8 mouse cellular contexts compared by ENCODE assay signal in the genomic region with DNA sequence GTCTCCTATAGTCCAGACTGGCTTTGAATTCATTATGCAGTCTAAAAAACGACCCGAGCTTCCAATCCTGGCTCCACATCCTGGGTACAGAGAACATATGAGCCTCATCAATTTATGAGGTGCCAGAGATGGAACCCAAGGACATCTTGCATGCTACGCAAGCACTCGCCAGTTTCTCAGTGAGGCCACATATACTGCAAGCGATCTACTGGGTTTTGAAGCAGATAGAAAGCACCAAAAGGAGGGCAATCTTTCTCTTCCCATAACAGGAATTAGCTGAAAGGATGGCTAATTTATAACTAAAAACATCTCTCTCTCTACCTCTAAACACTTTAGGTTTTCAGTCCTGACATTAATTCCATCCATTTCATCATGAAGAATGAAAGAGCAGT. TPM values are rescaled to one million over a fixed set of nuclear protein-coding genes. Genes with fewer than 3 reads are reported as not detected.
A peak's percentile ranks its signal among the peaks of the same experiment; 100 is the strongest.
DNase-seq lines count a peak whose midpoint lies in the region; ATAC-seq and TF ChIP-seq lines count a peak whose summit lies in the region.

No protein-coding gene starts in this region.

- peak overlapping the region; percentile 89 for H3K4me2 ChIP-seq in heart, embryonic 13.5 days
- peak overlapping the region; percentile 76 for H3K4me2 ChIP-seq in liver, embryonic 14.5 days (ENCODE audit: low read depth)

- no peak for TF ChIP-seq CTCF in ES-Bruce4 (IDR thresholded peaks at IDR 0.05; ENCODE audit: low read depth, low read length)
- no peak for TF ChIP-seq CTCF in liver, embryonic 14.5 days (IDR thresholded peaks at IDR 0.05; ENCODE audit: low read depth)

- TF ChIP-seq POLR2A in ES-Bruce4 (IDR thresholded peaks at IDR 0.05; ENCODE audit: insufficient read depth, low read length): no peak

- H3K27ac ChIP-seq in heart, embryonic 13.5 days (replicated peaks): peak overlapping the region; percentile 93
- H3K27ac ChIP-seq in ES-Bruce4 (ENCODE audit: insufficient read depth, low read length): peak overlapping the region; percentile 94
- peak overlapping the region; percentile 88 for H3K27ac ChIP-seq in liver, embryonic 14.5 days

- peaks cover 27% of the 10 kb centered on the region for H3K36me3 ChIP-seq in heart, embryonic 13.5 days
- H3K36me3 ChIP-seq in ES-Bruce4 (ENCODE audit: control insufficient read depth, insufficient read depth, low read length, poor library complexity, severe bottlenecking): no peaks in the 10 kb centered on the region; the same call in 1 of the 2 replicates
- peaks cover 17% of the 10 kb centered on the region for H3K36me3 ChIP-seq in erythroblast, embryonic 14.5 days (ENCODE audit: control insufficient read depth)
- peaks cover 1% of the 10 kb centered on the region; the same call in 1 of the 2 replicates for H3K36me3 ChIP-seq in liver, embryonic 14.5 days (replicated peaks; ENCODE audit: control insufficient read depth, insufficient read depth, low read depth)

- DNase-seq in heart, postnatal 36 days: no peak
- DNase-seq in liver, embryonic 14.5 days (ENCODE audit: low read depth in 3 of 3, low spot score in 3 of 3): no peak
- no peak for DNase-seq in gastrocnemius, postnatal 25 days
- DNase-seq in urinary bladder, postnatal 14 days (ENCODE audit: low spot score): no peak

- 42% methylated on average over 5 of the region's 5 CpGs for WGBS in heart, embryonic 13.5 days
- WGBS in liver, embryonic 14.5 days (ENCODE audit: insufficient replicate concordance): 44% methylated on average over 5 of the region's 5 CpGs

- ATAC-seq in heart, embryonic 13.5 days (ENCODE audit: extremely low read depth, insufficient number of reproducible peaks, low FRiP score, low TSS enrichment): no peak
- ATAC-seq in liver, embryonic 14.5 days (ENCODE audit: insufficient read depth): no peak
- ATAC-seq in megakaryocyte-erythroid progenitor cell, adult 5-6 weeks (replicated peaks; ENCODE audit: low FRiP score, low TSS enrichment, poor library complexity, severe bottlenecking): no peak

- no peaks in the 10 kb centered on the region for H3K9me3 ChIP-seq in heart, embryonic 13.5 days
- H3K9me3 ChIP-seq in ES-Bruce4 (replicated peaks; ENCODE audit: control insufficient read depth, insufficient read depth, low read length, poor library complexity, severe bottlenecking): no peaks in the 10 kb centered on the region
- peaks cover 5% of the 10 kb centered on the region; the same call in 1 of the 2 replicates for H3K9me3 ChIP-seq in erythroblast, embryonic 14.5 days (ENCODE audit: control insufficient read depth, low read length)
- H3K9me3 ChIP-seq in liver, embryonic 14.5 days (ENCODE audit: control insufficient read depth, low read length): no peaks in the 10 kb centered on the region

- peaks cover 33% of the 10 kb centered on the region for H3K27me3 ChIP-seq in heart, embryonic 13.5 days (replicated peaks)
- H3K27me3 ChIP-seq in ES-Bruce4 (ENCODE audit: control insufficient read depth, insufficient read depth, low read length, poor library complexity, severe bottlenecking): no peaks in the 10 kb centered on the region
- peaks cover 31% of the 10 kb centered on the region for H3K27me3 ChIP-seq in erythroblast, embryonic 14.5 days (ENCODE audit: control insufficient read depth)
- H3K27me3 ChIP-seq in liver, embryonic 14.5 days (ENCODE audit: control insufficient read depth, insufficient read depth, low read length): peaks cover 12% of the 10 kb centered on the region

- H3K4me3 ChIP-seq in heart, embryonic 13.5 days: peak overlapping the region; percentile 87
- peak overlapping the region; percentile 100 for H3K4me3 ChIP-seq in ES-Bruce4 (ENCODE audit: low read depth, low read length)
- H3K4me3 ChIP-seq in erythroblast, embryonic 14.5 days (replicated peaks): peak overlapping the region; percentile 96
- H3K4me3 ChIP-seq in liver, embryonic 14.5 days (ENCODE audit: insufficient read depth in 1 of 2, low read depth in 2 of 2, low read length in 2 of 2): peak overlapping the region; percentile 94 to 99

- TF ChIP-seq EP300 in ES-Bruce4 (IDR thresholded peaks at IDR 0.05; ENCODE audit: insufficient read depth, low read depth, low read length): no peak
- TF ChIP-seq EP300 in liver, embryonic 14.5 days (IDR thresholded peaks at IDR 0.05; ENCODE audit: low read depth): no peak

- intact Hi-C loops in heart, postnatal 36 days (cut with DNase I): loop anchor here (1.0 to 5.0 kb wide), 2 partner anchors 34 to 118 kb away; partner anchors contain the start of gene Usf1

- peaks cover 9% of the 10 kb centered on the region for H3K4me1 ChIP-seq in heart, embryonic 13.5 days
- H3K4me1 ChIP-seq in ES-Bruce4 (ENCODE audit: control insufficient read depth, insufficient read depth, low read length): peaks cover 8% of the 10 kb centered on the region
- H3K4me1 ChIP-seq in erythroblast, embryonic 14.5 days (ENCODE audit: control insufficient read depth): peaks cover 42% of the 10 kb centered on the region
- peaks cover 13 to 24% of the 10 kb centered on the region in 2 experiments for H3K4me1 ChIP-seq in liver, embryonic 14.5 days (replicated peaks; ENCODE audit: control insufficient read depth in 2 of 2, insufficient read depth in 2 of 2, low read length in 1 of 2)

- H3K9ac ChIP-seq in heart, embryonic 13.5 days: peak overlapping the region; percentile 94
- H3K9ac ChIP-seq in ES-Bruce4 (ENCODE audit: low read depth, poor library complexity, severe bottlenecking): peak overlapping the region; percentile 95
- peak overlapping the region; percentile 95 for H3K9ac ChIP-seq in liver, embryonic 14.5 days (replicated peaks)

RNA-seq across cellular contexts. Expression of gene Ufc1, which starts 0.9 kb away (rescaled TPM):
- 77.2 and 89.6 TPM in 2 replicates for polyA plus RNA-seq in heart, embryonic 13.5 days (2015; fragmentation: Nextera tagmentation; extraction: Ambion mirVana)
- total RNA-seq in heart, postnatal 36 days (2021): 10 to 100 TPM; 84.9 to 88.8 TPM
- 59.8 and 66.0 TPM in 2 replicates for polyA plus RNA-seq in ES-Bruce4 (2011; ENCODE audit: insufficient read depth, insufficient read length, low read depth, missing spikeins)
- polyA plus RNA-seq in erythroblast, embryonic 14.5 days (2012): 3.9 and 4.8 TPM in 2 replicates
- polyA plus RNA-seq in liver, embryonic 14.5 days (2012; rRNA removed): 14.5 and 23.3 TPM in 2 replicates
- 45.8 and 51.6 TPM in 2 replicates for polyA plus RNA-seq in liver, embryonic 14.5 days (2014; fragmentation: Nextera tagmentation; extraction: Ambion mirVana)
- 10 to 100 TPM; 70.9 to 80.8 TPM for total RNA-seq in gastrocnemius, postnatal 25 days (2021)
- total RNA-seq in megakaryocyte-erythroid progenitor cell, adult 5-6 weeks (2014; fragmentation: Nextera tagmentation): 74.8 and 83.3 TPM in 2 replicates
- 65.6 and 72.6 TPM in 2 replicates for total RNA-seq in megakaryocyte-erythroid progenitor cell, adult 5-6 weeks (2017)

RNA-seq across cellular contexts. Expression of gene Usp21, which starts 6.1 kb away (rescaled TPM):
- polyA plus RNA-seq in heart, embryonic 13.5 days (2015; fragmentation: Nextera tagmentation; extraction: Ambion mirVana): 48.4 and 52.2 TPM in 2 replicates
- total RNA-seq in heart, postnatal 36 days (2021): 10 to 100 TPM; 22.1 to 22.3 TPM
- 48.4 and 51.2 TPM in 2 replicates for polyA plus RNA-seq in ES-Bruce4 (2011; ENCODE audit: insufficient read depth, insufficient read length, low read depth, missing spikeins)
- 8.4 and 13.0 TPM in 2 replicates for polyA plus RNA-seq in erythroblast, embryonic 14.5 days (2012)
- polyA plus RNA-seq in liver, embryonic 14.5 days (2012; rRNA removed): 17.1 and 18.0 TPM in 2 replicates
- 17.4 and 21.6 TPM in 2 replicates for polyA plus RNA-seq in liver, embryonic 14.5 days (2014; fragmentation: Nextera tagmentation; extraction: Ambion mirVana)
- total RNA-seq in gastrocnemius, postnatal 25 days (2021): 10 to 100 TPM; 14.2 to 15.7 TPM
- total RNA-seq in megakaryocyte-erythroid progenitor cell, adult 5-6 weeks (2014; fragmentation: Nextera tagmentation): 44.1 and 50.1 TPM in 2 replicates
- total RNA-seq in megakaryocyte-erythroid progenitor cell, adult 5-6 weeks (2017): 16.9 and 33.0 TPM in 2 replicates

RNA-seq across cellular contexts. Expression of gene Ppox, which starts 12.9 kb away (rescaled TPM):
- polyA plus RNA-seq in heart, embryonic 13.5 days (2015; fragmentation: Nextera tagmentation; extraction: Ambion mirVana): 36.1 and 42.1 TPM in 2 replicates
- 10 to 100 TPM; 13.2 to 14.2 TPM for total RNA-seq in heart, postnatal 36 days (2021)
- polyA plus RNA-seq in ES-Bruce4 (2011; ENCODE audit: insufficient read depth, insufficient read length, low read depth, missing spikeins): 23.8 and 25.2 TPM in 2 replicates
- 89.9 and 167 TPM in 2 replicates for polyA plus RNA-seq in erythroblast, embryonic 14.5 days (2012)
- polyA plus RNA-seq in liver, embryonic 14.5 days (2012; rRNA removed): 161 and 178 TPM in 2 replicates
- 170 and 191 TPM in 2 replicates for polyA plus RNA-seq in liver, embryonic 14.5 days (2014; fragmentation: Nextera tagmentation; extraction: Ambion mirVana)
- 10 to 100 TPM in 1 of 2 experiments, 1 to 10 TPM in 1; 9.4 to 11.6 TPM for total RNA-seq in gastrocnemius, postnatal 25 days (2021)
- total RNA-seq in megakaryocyte-erythroid progenitor cell, adult 5-6 weeks (2014; fragmentation: Nextera tagmentation): 114 and 123 TPM in 2 replicates
- total RNA-seq in megakaryocyte-erythroid progenitor cell, adult 5-6 weeks (2017): 18.1 and 29.5 TPM in 2 replicates

RNA-seq across cellular contexts. Expression of gene B4galt3, which starts 23.8 kb away (rescaled TPM):
- 54.6 and 55.1 TPM in 2 replicates for polyA plus RNA-seq in heart, embryonic 13.5 days (2015; fragmentation: Nextera tagmentation; extraction: Ambion mirVana)
- 10 to 100 TPM; 14.5 to 19.7 TPM for total RNA-seq in heart, postnatal 36 days (2021)
- 59.7 and 64.8 TPM in 2 replicates for polyA plus RNA-seq in ES-Bruce4 (2011; ENCODE audit: insufficient read depth, insufficient read length, low read depth, missing spikeins)
- polyA plus RNA-seq in erythroblast, embryonic 14.5 days (2012): 11.1 and 11.6 TPM in 2 replicates
- polyA plus RNA-seq in liver, embryonic 14.5 days (2012; rRNA removed): 14.5 and 14.7 TPM in 2 replicates
- polyA plus RNA-seq in liver, embryonic 14.5 days (2014; fragmentation: Nextera tagmentation; extraction: Ambion mirVana): 12.7 and 17.3 TPM in 2 replicates
- 1 to 10 TPM; 8.6 to 9.8 TPM for total RNA-seq in gastrocnemius, postnatal 25 days (2021)
- 34.5 and 55.7 TPM in 2 replicates for total RNA-seq in megakaryocyte-erythroid progenitor cell, adult 5-6 weeks (2014; fragmentation: Nextera tagmentation)
- 15.2 and 24.0 TPM in 2 replicates for total RNA-seq in megakaryocyte-erythroid progenitor cell, adult 5-6 weeks (2017)

RNA-seq across cellular contexts. Expression of gene Dedd, which starts 35.0 kb away (rescaled TPM):
- polyA plus RNA-seq in heart, embryonic 13.5 days (2015; fragmentation: Nextera tagmentation; extraction: Ambion mirVana): 34.6 and 37.6 TPM in 2 replicates
- 10 to 100 TPM; 21.3 to 24.2 TPM for total RNA-seq in heart, postnatal 36 days (2021)
- 45.2 and 49.8 TPM in 2 replicates for polyA plus RNA-seq in ES-Bruce4 (2011; ENCODE audit: insufficient read depth, insufficient read length, low read depth, missing spikeins)
- 1.6 and 1.7 TPM in 2 replicates for polyA plus RNA-seq in erythroblast, embryonic 14.5 days (2012)
- polyA plus RNA-seq in liver, embryonic 14.5 days (2012; rRNA removed): 15.3 and 15.8 TPM in 2 replicates
- polyA plus RNA-seq in liver, embryonic 14.5 days (2014; fragmentation: Nextera tagmentation; extraction: Ambion mirVana): 16.5 and 18.9 TPM in 2 replicates
- 10 to 100 TPM; 26.4 to 29.6 TPM for total RNA-seq in gastrocnemius, postnatal 25 days (2021)
- 22.4 and 38.5 TPM in 2 replicates for total RNA-seq in megakaryocyte-erythroid progenitor cell, adult 5-6 weeks (2014; fragmentation: Nextera tagmentation)
- total RNA-seq in megakaryocyte-erythroid progenitor cell, adult 5-6 weeks (2017): 13.5 and 23.7 TPM in 2 replicates
